ENCODE assay signal across 9 mouse cellular contexts in genomic region chr7:19542155-19542691, GRCm38 (mm10). TPM values are rescaled to one million over a fixed set of nuclear protein-coding genes. Genes with fewer than 3 reads are reported as not detected.
DNase-seq lines count a peak whose midpoint lies in the region; ATAC-seq lines count a peak whose summit lies in the region.
"Had no signal": no experiment of that assay in that cellular context is flagged by ENCODE, and none has a peak within 500 bp of the region (broad histone marks: within the 10 kb centered on the region; RNA-seq: fewer than 3 reads in every experiment).

No protein-coding gene starts in this region.

- H3K4me2 ChIP-seq in heart, embryonic 12.5 days = no peak overlapping the region
- H3K4me2 ChIP-seq in intestine, embryonic 16.5 days (ENCODE audit: low read depth, low read length) = no peak overlapping the region
- no peak overlapping the region for H3K4me2 ChIP-seq in liver, embryonic 12.5 days
- H3K4me2 ChIP-seq: liver, embryonic 15.5 days had no signal

- peak; percentile 65 for DNase-seq in heart, postnatal 4 days
- DNase-seq in adrenal gland, postnatal 14 days = peak; percentile 71
- peak; percentile 82 to 89 for DNase-seq in cerebellum, postnatal 10 days
- DNase-seq in urinary bladder, adult 18-20 months (ENCODE audit: low spot score in 2 of 2) = no peak
- DNase-seq in urinary bladder, postnatal 36 days (ENCODE audit: low spot score in 2 of 2) = no peak

- no peaks in the 10 kb centered on the region for H3K36me3 ChIP-seq in heart, embryonic 12.5 days
- H3K36me3 ChIP-seq in intestine, embryonic 16.5 days (ENCODE audit: control insufficient read depth, insufficient read depth, low read length) = no peaks in the 10 kb centered on the region
- H3K36me3 ChIP-seq in liver, embryonic 12.5 days = peaks cover 23% of the 10 kb centered on the region

- H3K27me3 ChIP-seq in heart, embryonic 12.5 days (replicated peaks) = no peaks in the 10 kb centered on the region
- H3K27me3 ChIP-seq in intestine, embryonic 16.5 days (replicated peaks; ENCODE audit: control insufficient read depth, insufficient read depth, low read length) = no peaks in the 10 kb centered on the region
- no peaks in the 10 kb centered on the region for H3K27me3 ChIP-seq in liver, embryonic 12.5 days (replicated peaks)
- H3K27me3 ChIP-seq: liver, embryonic 15.5 days had no signal

- peaks cover 49% of the 10 kb centered on the region for H3K4me1 ChIP-seq in heart, embryonic 12.5 days (replicated peaks)
- H3K4me1 ChIP-seq in intestine, embryonic 16.5 days (ENCODE audit: control insufficient read depth, insufficient read depth, low read length) = peaks cover 25% of the 10 kb centered on the region
- H3K4me1 ChIP-seq in liver, embryonic 12.5 days = peaks cover 40% of the 10 kb centered on the region

- no peak overlapping the region for H3K9ac ChIP-seq in heart, embryonic 12.5 days
- H3K9ac ChIP-seq in intestine, embryonic 16.5 days (ENCODE audit: low read depth, low read length) = 0 out of 2 replicates have a peak overlapping the region, but pooled peaks have one; percentile 24
- no peak overlapping the region for H3K9ac ChIP-seq in liver, embryonic 12.5 days
- H3K9ac ChIP-seq: liver, embryonic 15.5 days had no signal

- no peak for ATAC-seq in heart, embryonic 12.5 days (ENCODE audit: insufficient number of reproducible peaks, low FRiP score)
- ATAC-seq in intestine, embryonic 16.5 days = peak; percentile 46; the same call in 1 of the 2 replicates
- no peak for ATAC-seq in liver, embryonic 12.5 days

- no peak overlapping the region for H3K27ac ChIP-seq in heart, embryonic 12.5 days (ENCODE audit: poor library complexity, severe bottlenecking)
- H3K27ac ChIP-seq in intestine, embryonic 16.5 days (ENCODE audit: low read length) = peak overlapping the region; percentile 4; the same call in 1 of the 2 replicates
- no peak overlapping the region for H3K27ac ChIP-seq in liver, embryonic 12.5 days
- H3K27ac ChIP-seq: liver, embryonic 15.5 days had no signal

- H3K4me3 ChIP-seq in heart, embryonic 12.5 days = no peak overlapping the region
- H3K4me3 ChIP-seq in intestine, embryonic 16.5 days (ENCODE audit: low read length) = no peak overlapping the region
- no peak overlapping the region for H3K4me3 ChIP-seq in liver, embryonic 12.5 days
- H3K4me3 ChIP-seq: liver, embryonic 15.5 days had no signal

- WGBS in heart, embryonic 12.5 days = 69% methylated on average over 8 of the region's 8 CpGs
- 70% methylated on average over 8 of the region's 8 CpGs for WGBS in intestine, embryonic 16.5 days
- WGBS in liver, embryonic 12.5 days (ENCODE audit: insufficient replicate concordance) = 70% methylated on average over 8 of the region's 8 CpGs

- H3K9me3 ChIP-seq in heart, embryonic 12.5 days (replicated peaks) = no peaks in the 10 kb centered on the region
- no peaks in the 10 kb centered on the region for H3K9me3 ChIP-seq in intestine, embryonic 16.5 days (ENCODE audit: control insufficient read depth, low read length)
- no peaks in the 10 kb centered on the region for H3K9me3 ChIP-seq in liver, embryonic 12.5 days (replicated peaks)
- H3K9me3 ChIP-seq: liver, embryonic 15.5 days had no signal

RNA-seq across cellular contexts. Expression of gene Ppp1r37, which starts 20.7 kb away (rescaled TPM):
- 10 to 100 TPM; 45.4 to 45.6 TPM for total RNA-seq in heart, postnatal 4 days (2021)
- polyA plus RNA-seq in heart, embryonic 12.5 days (2016; fragmentation: Nextera tagmentation; extraction: Ambion mirVana) = 26.2 and 26.5 TPM in 2 replicates
- 58.8 and 64.2 TPM in 2 replicates for total RNA-seq in adrenal gland, postnatal 14 days (2021)
- 15.5 and 18.6 TPM in 2 replicates for polyA plus RNA-seq in intestine, embryonic 16.5 days (2015; fragmentation: Nextera tagmentation; extraction: Ambion mirVana)
- 19.1 and 20.2 TPM in 2 replicates for polyA plus RNA-seq in liver, embryonic 12.5 days (2016; fragmentation: Nextera tagmentation; extraction: Ambion mirVana)

RNA-seq across cellular contexts. Expression of gene Nkpd1, which starts 24.6 kb away (rescaled TPM):
- not detected for total RNA-seq in heart, postnatal 4 days (2021)
- polyA plus RNA-seq in heart, embryonic 12.5 days (2016; fragmentation: Nextera tagmentation; extraction: Ambion mirVana) = 0.08 TPM in 1 of 2 replicates, not detected in the other
- 0.15 and 0.83 TPM in 2 replicates for total RNA-seq in adrenal gland, postnatal 14 days (2021)
- 0.06 and 0.07 TPM in 2 replicates for polyA plus RNA-seq in intestine, embryonic 16.5 days (2015; fragmentation: Nextera tagmentation; extraction: Ambion mirVana)
- polyA plus RNA-seq in liver, embryonic 12.5 days (2016; fragmentation: Nextera tagmentation; extraction: Ambion mirVana) = not detected in 2 replicates
- polyA plus RNA-seq: liver, embryonic 15.5 days had no signal

RNA-seq across cellular contexts. Expression of gene Trappc6a, which starts 34.0 kb away (rescaled TPM):
- total RNA-seq in heart, postnatal 4 days (2021) = 10 to 100 TPM; 45.8 to 46.8 TPM
- polyA plus RNA-seq in heart, embryonic 12.5 days (2016; fragmentation: Nextera tagmentation; extraction: Ambion mirVana) = 66.4 and 74.0 TPM in 2 replicates
- 69.4 and 71.2 TPM in 2 replicates for total RNA-seq in adrenal gland, postnatal 14 days (2021)
- 147 and 159 TPM in 2 replicates for polyA plus RNA-seq in intestine, embryonic 16.5 days (2015; fragmentation: Nextera tagmentation; extraction: Ambion mirVana)
- 68.4 and 68.6 TPM in 2 replicates for polyA plus RNA-seq in liver, embryonic 12.5 days (2016; fragmentation: Nextera tagmentation; extraction: Ambion mirVana)

RNA-seq across cellular contexts. Expression of gene Bloc1s3, which starts 34.1 kb away (rescaled TPM):
- total RNA-seq in heart, postnatal 4 days (2021) = 1 to 10 TPM; 2.0 to 2.5 TPM
- polyA plus RNA-seq in heart, embryonic 12.5 days (2016; fragmentation: Nextera tagmentation; extraction: Ambion mirVana) = 2.4 TPM in 2 replicates
- total RNA-seq in adrenal gland, postnatal 14 days (2021) = 6.7 and 8.6 TPM in 2 replicates
- 1.4 and 2.0 TPM in 2 replicates for polyA plus RNA-seq in intestine, embryonic 16.5 days (2015; fragmentation: Nextera tagmentation; extraction: Ambion mirVana)
- polyA plus RNA-seq in liver, embryonic 12.5 days (2016; fragmentation: Nextera tagmentation; extraction: Ambion mirVana) = 2.1 TPM in 2 replicates

RNA-seq across cellular contexts. Expression of gene Zfp296, which starts 34.9 kb away (rescaled TPM):
- under 1 TPM in 1 of 2 experiments, not detected in 1; 0.17 TPM for total RNA-seq in heart, postnatal 4 days (2021)
- 0.32 and 0.36 TPM in 2 replicates for polyA plus RNA-seq in heart, embryonic 12.5 days (2016; fragmentation: Nextera tagmentation; extraction: Ambion mirVana)
- 0.44 and 1.1 TPM in 2 replicates for total RNA-seq in adrenal gland, postnatal 14 days (2021)
- 0.42 and 0.64 TPM in 2 replicates for polyA plus RNA-seq in intestine, embryonic 16.5 days (2015; fragmentation: Nextera tagmentation; extraction: Ambion mirVana)
- polyA plus RNA-seq in liver, embryonic 12.5 days (2016; fragmentation: Nextera tagmentation; extraction: Ambion mirVana) = 1.5 TPM in 2 replicates

Comparison
In these comparisons a context has a peak if more than half of its experiments do, and no peak if none do; other contexts are left out.
1. DNase-seq: peak in heart, postnatal 4 days (single experiment), adrenal gland, postnatal 14 days (single experiment) and cerebellum, postnatal 10 days (2 of 2); none in urinary bladder, adult 18-20 months (0 of 2) and urinary bladder, postnatal 36 days (0 of 2).